Mouse (Mus musculus) yolk sac, embryonic 10.5 days (tissue): Measurements from ENCODE around the gene Tmem72.

Source experiments
- DNase-seq: peaks from one replicate; pipeline ENCODE4 v3.0.0-alpha.2; 2017; ENCODE audit warnings: low spot score

Gene Tmem72

DNA sequence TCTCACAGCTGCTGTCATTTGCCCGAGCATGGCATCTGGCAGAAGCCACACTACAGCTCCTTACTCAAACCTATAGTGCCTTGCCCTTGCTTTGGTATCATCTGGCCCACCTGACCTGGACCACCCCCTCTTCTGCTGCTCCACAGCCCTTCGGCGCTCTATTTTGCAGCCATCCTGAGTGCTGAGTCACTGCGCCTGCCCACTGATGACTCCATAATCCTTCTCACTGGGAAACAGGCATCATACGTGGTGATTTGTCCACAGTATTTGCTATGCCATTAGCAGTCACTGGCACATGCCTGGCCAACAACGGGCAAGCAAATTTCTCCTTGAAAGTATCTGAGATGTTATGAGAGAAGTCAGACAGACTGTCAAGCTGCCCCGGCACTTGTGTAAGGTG lies 66.9 kb downstream of the Tmem72 start:
- no peak for DNase-seq

DNA sequence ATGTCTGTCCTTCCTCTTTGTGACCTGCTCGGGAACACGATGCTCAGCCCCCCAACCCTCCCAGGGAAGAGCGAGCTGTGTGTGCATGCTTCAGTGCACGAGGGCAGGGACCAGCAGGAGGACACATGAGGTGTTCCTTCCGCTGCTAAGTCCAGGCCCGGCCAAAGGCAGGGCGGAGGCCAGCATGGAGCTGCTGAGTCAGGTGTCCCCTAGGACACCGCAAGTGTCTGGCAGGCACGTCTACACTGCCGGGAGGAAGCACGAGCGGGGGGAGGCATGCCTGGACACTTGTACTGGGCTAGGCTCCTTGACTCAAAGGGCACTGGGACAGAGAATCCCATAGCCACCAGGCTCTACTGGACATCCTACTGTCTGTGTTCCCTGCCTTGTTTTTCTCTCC lies 69.0 kb downstream of the Tmem72 start:
- peak; percentile 79 for DNase-seq

DNA sequence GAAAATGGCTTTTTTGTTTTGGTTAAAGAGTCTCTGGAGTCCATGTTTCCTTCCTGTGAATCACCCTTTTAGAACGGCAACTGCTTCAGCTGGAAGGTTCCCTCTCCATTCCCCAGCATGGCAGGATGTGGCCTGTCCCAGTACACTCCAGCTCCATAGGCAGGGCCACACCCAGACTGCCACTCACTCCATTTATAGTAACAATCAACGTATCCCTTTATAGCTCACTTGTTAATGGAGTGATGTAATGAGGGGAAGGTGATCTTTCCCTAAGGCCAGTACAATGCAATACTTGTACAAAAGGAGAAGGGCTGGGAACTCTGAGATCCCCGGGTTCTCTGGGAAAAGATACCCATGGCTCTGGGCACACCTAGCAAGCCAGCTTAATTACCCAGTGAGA lies 72.4 kb downstream of the Tmem72 start:
- no peak for DNase-seq

DNA sequence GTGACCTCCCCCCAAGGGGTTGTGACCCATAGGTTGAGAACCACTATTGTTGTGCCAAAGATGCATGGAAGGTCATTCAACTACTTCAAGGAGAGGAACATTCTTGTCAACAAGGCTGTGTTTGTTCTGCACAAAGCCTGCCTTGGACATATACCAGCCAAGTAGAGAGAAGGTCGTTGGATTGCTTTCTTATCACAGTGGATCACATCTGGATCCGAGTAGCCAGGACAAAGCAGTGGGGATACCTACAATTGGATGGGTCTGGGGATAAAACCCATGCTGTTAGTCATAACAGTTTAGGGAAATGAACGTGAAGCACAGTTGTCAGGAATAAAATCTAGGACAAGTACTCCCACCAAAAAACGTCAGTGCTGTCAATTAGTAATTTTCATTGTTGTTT lies 72.8 kb downstream of the Tmem72 start:
- DNase-seq, result no peak

- DNase-seq, result no peak
Measured at GRCm38 (mm10) chr6:116642942-116643341, 73.8 kb downstream of the Tmem72 start.

GRCm38 (mm10) chr6:116639663-116640062 lies 77.0 kb downstream of the Tmem72 start:
- DNase-seq, result no peak

- DNase-seq, result no peak
Measured at GRCm38 (mm10) chr6:116638871-116639270, 77.8 kb downstream of the Tmem72 start.

DNA sequence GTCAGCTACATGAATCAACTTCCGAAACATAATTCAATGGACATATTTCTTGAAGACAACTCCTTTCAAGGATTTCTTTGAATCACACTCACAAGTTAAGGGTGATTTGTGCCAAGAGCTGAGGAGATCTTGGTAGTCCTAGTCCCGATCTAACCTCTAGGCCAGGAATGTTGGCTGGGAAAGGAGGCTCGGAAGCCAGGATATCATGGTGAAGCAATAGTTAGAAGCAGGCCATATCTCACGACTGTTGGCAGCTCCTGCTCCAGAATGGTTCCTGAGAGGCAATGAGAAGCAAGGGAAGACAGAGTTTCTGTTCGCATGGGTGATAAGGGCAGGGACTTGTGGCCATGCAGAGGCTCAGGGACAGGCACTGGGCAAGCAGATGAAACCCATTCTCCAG lies 79.2 kb downstream of the Tmem72 start:
- DNase-seq, result no peak

DNA sequence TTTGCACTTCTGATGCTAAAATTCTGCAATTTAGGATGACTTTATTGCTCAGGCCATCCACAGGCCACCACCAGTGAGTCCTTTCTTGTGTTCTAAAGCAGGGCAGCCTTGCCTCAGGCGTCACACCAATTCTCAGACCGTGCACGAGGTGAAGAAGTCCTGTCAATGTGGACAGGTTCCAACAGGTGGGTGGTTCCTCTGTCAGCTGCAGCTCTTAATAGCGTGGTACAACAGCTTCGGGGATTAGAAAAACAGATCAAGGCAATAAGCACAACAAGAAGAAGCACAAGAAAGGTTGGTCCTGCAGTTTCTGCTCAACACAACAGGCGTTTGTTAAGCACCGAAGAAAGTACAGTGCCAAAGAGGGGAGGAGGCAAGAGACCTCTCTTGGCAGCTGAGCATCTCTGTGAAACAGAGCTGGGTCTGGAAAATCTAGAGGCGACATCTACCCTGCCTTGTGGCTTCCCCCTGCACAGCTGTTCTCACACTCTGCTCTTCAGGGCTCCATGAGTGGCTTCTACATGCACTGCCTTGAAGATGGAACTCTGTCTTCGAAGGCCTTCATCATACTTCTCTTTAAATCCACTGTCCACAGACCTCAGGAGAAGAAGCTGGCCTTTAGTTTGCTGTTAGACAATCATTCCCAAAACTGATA lies 80.0 kb downstream of the Tmem72 start:
- DNase-seq, result no peak

DNA sequence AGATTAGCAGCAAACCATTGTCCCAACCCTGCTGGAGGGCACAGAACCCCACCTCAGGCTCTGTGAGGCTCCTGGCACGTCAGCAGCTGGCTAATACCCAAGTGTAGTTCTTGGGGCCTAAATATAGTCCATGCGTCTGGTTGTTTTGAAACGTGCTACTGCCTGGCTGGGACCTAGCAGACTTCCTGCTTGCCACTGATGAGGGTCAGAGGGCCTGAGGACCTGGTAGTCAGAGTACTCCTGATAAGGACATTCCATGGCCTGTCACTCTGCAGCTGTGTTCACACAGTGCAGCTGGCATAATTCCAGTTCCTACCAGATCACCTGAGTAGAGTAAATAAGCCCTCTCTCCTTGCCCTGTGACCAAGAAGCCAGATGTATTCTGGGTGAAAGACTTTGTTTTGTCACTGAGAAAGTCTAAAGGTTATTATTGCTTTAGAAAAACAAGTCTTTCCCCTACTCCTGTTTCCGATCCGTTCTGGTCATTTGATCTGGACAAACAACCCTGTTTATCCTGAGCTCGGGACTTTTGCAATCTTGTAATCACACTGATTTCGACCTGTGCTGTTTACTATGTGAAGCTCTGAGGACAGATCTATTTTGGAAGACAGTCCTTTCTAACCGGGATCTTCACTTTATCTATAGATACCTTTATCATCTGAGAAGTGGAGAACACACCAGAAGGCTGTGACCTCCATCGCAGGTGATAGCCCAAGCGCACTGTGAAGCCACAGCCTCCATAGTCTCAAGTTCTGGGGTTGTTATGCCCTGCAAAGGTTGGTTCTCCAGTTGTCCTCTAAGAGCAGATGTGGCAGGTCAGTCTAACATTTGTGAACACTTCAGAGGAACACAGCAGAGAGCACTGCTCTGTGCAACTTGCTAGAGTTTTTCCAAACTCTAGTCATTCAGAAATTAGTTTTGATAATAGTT lies 81.2 kb downstream of the Tmem72 start:
- DNase-seq, result peak; percentile 87

DNA sequence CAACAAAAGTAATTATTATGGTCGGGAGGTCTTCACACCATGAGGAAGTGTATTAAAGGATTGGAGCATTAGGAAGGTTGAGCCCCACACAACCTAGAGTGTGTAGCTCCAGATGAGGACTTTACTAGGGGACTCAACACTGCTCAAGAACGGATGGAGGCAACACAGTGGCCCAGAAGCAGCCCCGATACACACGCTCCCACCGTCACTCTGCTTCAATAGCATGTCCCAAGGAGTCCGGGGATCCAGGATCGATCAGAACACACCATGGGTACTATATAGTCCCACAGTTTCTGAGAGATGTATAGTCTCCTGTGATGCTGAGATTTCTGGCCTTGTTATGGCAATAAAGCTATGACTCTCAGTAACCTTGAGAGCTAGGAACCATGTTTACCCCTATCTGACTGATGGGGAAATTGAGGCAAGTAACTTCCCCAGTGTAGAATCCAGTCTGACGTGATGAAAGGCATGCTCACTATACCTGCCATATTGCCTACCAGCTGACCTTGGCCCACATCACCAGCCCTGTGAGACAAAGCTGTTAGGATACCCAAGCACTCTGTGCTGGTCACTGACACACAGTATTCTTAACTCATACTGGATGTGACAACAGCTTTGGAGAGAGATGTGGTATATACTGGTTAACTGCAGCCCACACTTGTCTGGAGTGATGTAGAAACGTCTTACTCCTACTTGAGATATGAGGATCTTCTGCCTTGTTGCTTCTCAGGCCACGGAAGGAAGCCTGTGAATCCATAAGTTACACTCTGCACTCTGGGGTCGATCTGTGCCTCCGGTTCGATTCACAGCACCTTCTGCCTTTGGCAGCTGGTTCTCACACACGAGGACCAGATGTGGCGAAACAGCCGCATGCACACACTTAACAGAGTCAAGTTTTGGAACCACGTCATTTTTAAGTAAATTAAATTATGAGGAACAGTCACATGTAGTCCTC lies 82.7 kb downstream of the Tmem72 start:
- no peak for DNase-seq

GRCm38 (mm10) chr6:116632129-116632528 lies 84.6 kb downstream of the Tmem72 start:
- peak; percentile 58 for DNase-seq

GRCm38 (mm10) chr6:116629766-116630165 lies 86.9 kb downstream of the Tmem72 start:
- DNase-seq, result no peak
